Mouse (Mus musculus): ENCODE data around the gene Timd4.

- TF ChIP-seq POLR2A (IDR thresholded peaks at IDR 0.05; ENCODE audit: insufficient read length, low read depth) (no peak), MYOG (IDR thresholded peaks at IDR 0.05; ENCODE audit: control insufficient read depth in 1 of 3, insufficient read depth in 1 of 3, insufficient read length in 2 of 3, low read depth in 2 of 3) (no peak), TCF12 (IDR thresholded peaks at IDR 0.05; ENCODE audit: insufficient read depth, poor library complexity, severe bottlenecking) (no peak), REST (IDR thresholded peaks at IDR 0.05; ENCODE audit: insufficient read depth, insufficient read length) (no peak)
These were observed 37.8 kb downstream of the Timd4 start for GRCm38 (mm10) chr11:46848221-46848971.

Measured in myocyte (in vitro differentiated cells).